Mouse (Mus musculus): ENCODE data around the gene 2010111I01Rik.

The 2010111I01Rik gene

GRCm38 (mm10) chr13:63255519-63256011, 290.9 kb downstream of the 2010111I01Rik start:
- in situ Hi-C loops (cut with MboI, MseI), result loop anchor here (10.0 kb wide), 1 partner anchor 71 kb away; no protein-coding TSS in a partner anchor

- in situ Hi-C loops (cut with MboI, MseI), result loop anchor here (10.0 kb wide), 1 partner anchor 71 kb away; no protein-coding TSS in a partner anchor
Observed at GRCm38 (mm10) chr13:63256146-63256545, 291.5 kb downstream of the 2010111I01Rik start.

GRCm38 (mm10) chr13:63256807-63257206, 292.1 kb downstream of the 2010111I01Rik start:
- in situ Hi-C loops (cut with MboI, MseI), result loop anchor here (10.0 kb wide), 1 partner anchor 72 kb away; no protein-coding TSS in a partner anchor

- in situ Hi-C loops (cut with MboI, MseI), result loop anchor here (10.0 kb wide), 1 partner anchor 73 kb away; no protein-coding TSS in a partner anchor
Observed at GRCm38 (mm10) chr13:63258167-63258582, 293.5 kb downstream of the 2010111I01Rik start.

- in situ Hi-C loops (cut with MboI, MseI), result loop anchor here (10.0 kb wide), 1 partner anchor 74 kb away; no protein-coding TSS in a partner anchor
Observed at GRCm38 (mm10) chr13:63258671-63259070, 294.0 kb downstream of the 2010111I01Rik start.

- in situ Hi-C loops (cut with MboI, MseI), result no loop called here
Observed at GRCm38 (mm10) chr13:63260133-63260532, 295.4 kb downstream of the 2010111I01Rik start.

- in situ Hi-C loops (cut with MboI, MseI), result no loop called here
Observed at GRCm38 (mm10) chr13:63260753-63261631, 296.3 kb downstream of the 2010111I01Rik start.

GRCm38 (mm10) chr13:63261676-63262075, 297.0 kb downstream of the 2010111I01Rik start:
- in situ Hi-C loops (cut with MboI, MseI), result no loop called here

GRCm38 (mm10) chr13:63262168-63262957, 297.7 kb downstream of the 2010111I01Rik start:
- in situ Hi-C loops (cut with MboI, MseI), result no loop called here

- in situ Hi-C loops (cut with MboI, MseI), result no loop called here
Observed at GRCm38 (mm10) chr13:63268371-63268770, 303.7 kb downstream of the 2010111I01Rik start.

GRCm38 (mm10) chr13:63268776-63269175, 304.1 kb downstream of the 2010111I01Rik start:
- in situ Hi-C loops (cut with MboI, MseI), result no loop called here

GRCm38 (mm10) chr13:63270191-63270590, 305.5 kb downstream of the 2010111I01Rik start:
- in situ Hi-C loops (cut with MboI, MseI), result no loop called here

GRCm38 (mm10) chr13:63272017-63272601, 307.4 kb downstream of the 2010111I01Rik start:
- in situ Hi-C loops (cut with MboI, MseI), result no loop called here

- in situ Hi-C loops (cut with MboI, MseI), result no loop called here
Observed at GRCm38 (mm10) chr13:63272602-63273229, 308.0 kb downstream of the 2010111I01Rik start.

- in situ Hi-C loops (cut with MboI, MseI), result no loop called here
Observed at GRCm38 (mm10) chr13:63273859-63274258, 309.2 kb downstream of the 2010111I01Rik start.

GRCm38 (mm10) chr13:63274488-63275166, 309.9 kb downstream of the 2010111I01Rik start:
- in situ Hi-C loops (cut with MboI, MseI), result no loop called here

GRCm38 (mm10) chr13:63276389-63276788, 311.7 kb downstream of the 2010111I01Rik start:
- in situ Hi-C loops (cut with MboI, MseI), result no loop called here

- in situ Hi-C loops (cut with MboI, MseI), result no loop called here
Observed at GRCm38 (mm10) chr13:63277316-63277715, 312.6 kb downstream of the 2010111I01Rik start.

- in situ Hi-C loops (cut with MboI, MseI), result no loop called here
Observed at GRCm38 (mm10) chr13:63278141-63278631, 313.5 kb downstream of the 2010111I01Rik start.

- in situ Hi-C loops (cut with MboI, MseI), result no loop called here
Observed at GRCm38 (mm10) chr13:63278796-63279475, 314.2 kb downstream of the 2010111I01Rik start.
